Mouse (Mus musculus) cerebellum, adult 2 months (tissue): ENCODE data around the gene Sytl3. TPM values are rescaled to one million over a fixed set of nuclear protein-coding genes. Genes with fewer than 3 reads are reported as not detected.

Experiments
- DNase-seq, 2 experiments: peaks; one replicate each; pipeline ENCODE4 v3.0.0; 2021
- H3K27ac ChIP-seq: fragments of 200-500 bp; 2 replicates; pipeline ENCODE4 v1.5.1; 2012; ENCODE audit warnings: low read length, control low read depth, inconsistent platforms; ENCODE audit not compliant: insufficient read depth
- H3K27me3 ChIP-seq: fragments of 200-500 bp; 2 replicates; pipeline ENCODE4 v1.6.1; 2012; ENCODE audit warnings: inconsistent platforms, mild to moderate bottlenecking, low read length, moderate library complexity; ENCODE audit not compliant: control insufficient read depth, insufficient read depth
- H3K4me1 ChIP-seq: fragments of 200-500 bp; 2 replicates; pipeline ENCODE4 v1.6.1; 2011; ENCODE audit warnings: low read length; ENCODE audit not compliant: control insufficient read depth, insufficient read depth
- H3K4me3 ChIP-seq: fragments of 200-500 bp; replicated peaks from 2 replicates; pipeline ENCODE3; 2011; ENCODE audit warnings: mild to moderate bottlenecking, low read depth, low read length, control low read depth; ENCODE audit not compliant: insufficient read depth
- CTCF ChIP-seq: fragments of 200-500 bp; IDR thresholded peaks from 2 replicates; pipeline ENCODE4 v1.5.1; 2011; ENCODE audit warnings: low read depth, mild to moderate bottlenecking, control low read depth, low read length, moderate library complexity, borderline replicate concordance; ENCODE audit not compliant: insufficient read depth
- POLR2A ChIP-seq: fragments of 200-500 bp; IDR thresholded peaks from 2 replicates; pipeline ENCODE4 v1.6.1; 2011; ENCODE audit warnings: low read length, control low read depth, borderline replicate concordance; ENCODE audit not compliant: insufficient read depth
- WGBS: fragments of 180-500 bp; shearing (Covaris S2); methylation state at CpG from one replicate; pipeline ENCODE4 v1.1.7; 2018; 5-methylcytosine and 5-hydroxymethylcytosine counted together
- polyA plus RNA-seq: library from polyadenylated mRNA; depleted of rRNA; stranded (reverse); fragments of >200 nt; gene quantifications from 2 replicates; pipeline ENCODE4 v1.2.3, GENCODE M21; 2012

Sytl3 gene
- polyA plus RNA-seq, 1 experiment = 0.21 TPM

DNA sequence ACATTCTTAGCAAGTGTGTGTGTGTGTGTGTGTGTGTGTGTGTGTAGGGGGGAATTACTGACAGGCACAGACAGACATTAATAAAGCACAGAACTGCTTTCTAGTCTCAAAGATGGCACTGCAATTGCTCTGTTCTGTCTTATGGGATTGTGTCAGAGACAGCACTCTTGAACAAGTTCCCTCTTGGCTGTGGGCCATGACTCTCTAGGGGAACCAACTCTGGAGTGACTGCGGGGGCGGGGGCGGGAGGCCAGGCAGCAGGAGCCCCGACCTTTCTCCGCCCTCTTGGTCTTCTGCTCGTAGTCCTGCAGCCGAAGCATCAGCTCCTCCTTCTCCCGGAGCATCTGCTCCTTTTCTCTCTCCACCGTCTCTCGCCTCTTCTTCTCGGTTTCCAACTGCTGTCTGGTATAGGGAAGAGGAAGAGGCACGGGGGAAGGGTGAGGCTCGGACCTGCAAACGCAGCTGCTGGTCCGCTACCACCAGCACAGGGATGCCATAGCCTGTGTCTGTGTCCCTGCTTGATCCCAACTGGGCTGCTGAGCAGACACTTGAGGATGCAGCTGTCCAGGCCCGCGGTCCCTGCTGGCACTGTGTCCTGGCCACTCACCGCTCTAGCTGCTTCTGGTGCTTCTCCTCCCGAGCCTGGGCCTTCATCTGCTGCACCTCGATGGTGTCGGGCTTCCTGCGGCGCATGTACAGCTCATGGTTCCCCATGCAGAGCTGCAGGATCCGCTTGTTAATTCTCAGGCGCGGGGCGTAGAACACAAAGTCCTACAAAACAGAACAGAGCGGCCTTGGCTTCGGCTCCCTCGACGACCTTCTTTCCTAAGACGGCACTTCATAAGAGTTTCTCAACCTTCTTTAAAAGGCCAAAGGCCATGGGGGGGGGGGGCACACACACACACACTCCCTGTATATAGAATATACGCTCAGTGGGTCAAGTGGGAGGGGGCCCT lies 83.5 kb downstream of the Sytl3 start:
- H3K27me3 ChIP-seq = no peaks in the 10 kb centered on the region
- no peak overlapping the region for H3K4me3 ChIP-seq
- DNase-seq = no peak
- 42% methylated on average over 33 of the region's 33 CpGs for WGBS
- peaks cover 4% of the 10 kb centered on the region; the same call in 1 of the 2 replicates for H3K4me1 ChIP-seq
- no peak overlapping the region for H3K27ac ChIP-seq
- TF ChIP-seq POLR2A = no peak
- no peak for TF ChIP-seq CTCF

DNA sequence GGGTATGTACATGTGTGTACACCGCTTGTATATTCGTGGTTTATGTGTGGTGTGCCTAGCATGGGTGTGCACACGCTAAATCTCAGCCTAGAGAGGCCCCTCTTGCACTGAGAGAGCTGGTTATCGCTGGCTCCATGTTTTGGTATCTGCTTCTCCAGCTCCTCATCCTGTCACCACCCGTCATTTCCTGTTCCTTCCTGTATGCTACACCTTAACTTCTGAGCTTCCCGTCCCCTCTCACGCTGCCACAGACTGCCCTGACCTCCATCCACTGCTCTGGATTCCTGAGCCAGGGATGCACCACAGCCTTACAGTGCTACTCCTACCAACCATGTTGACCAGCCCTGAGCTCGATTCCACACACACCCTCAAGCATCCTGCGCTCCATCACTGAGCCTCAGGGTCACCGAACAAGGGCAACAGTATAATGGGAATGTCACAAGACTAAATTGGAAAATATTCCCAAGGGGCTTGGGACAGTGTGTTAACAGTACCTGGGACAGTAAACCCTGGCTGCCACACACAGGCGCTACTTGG lies 84.2 kb downstream of the Sytl3 start:
- no peaks in the 10 kb centered on the region for H3K27me3 ChIP-seq
- WGBS = 90% methylated on average over 11 of the region's 11 CpGs
- H3K4me3 ChIP-seq = no peak overlapping the region
- DNase-seq = no peak
- peaks cover 4% of the 10 kb centered on the region; the same call in 1 of the 2 replicates for H3K4me1 ChIP-seq
- no peak overlapping the region for H3K27ac ChIP-seq
- no peak for TF ChIP-seq CTCF
- TF ChIP-seq POLR2A = no peak

- DNase-seq = no peak
- Histone ChIP-seq H3K27ac (no peak overlapping the region), H3K4me3 (no peak overlapping the region), H3K4me1 (peaks cover 4% of the 10 kb centered on the region; the same call in 1 of the 2 replicates), H3K27me3 (no peaks in the 10 kb centered on the region)
- 80% methylated on average over 11 of the region's 11 CpGs for WGBS
- TF ChIP-seq CTCF (no peak), POLR2A (no peak)
Observed at GRCm38 (mm10) chr17:6743787-6744239, 84.9 kb downstream of the Sytl3 start.

- TF ChIP-seq CTCF (no peak), POLR2A (no peak)
- no peak for DNase-seq
- no peaks in the 10 kb centered on the region for H3K27me3 ChIP-seq
- no peak overlapping the region for H3K4me3 ChIP-seq
- H3K27ac ChIP-seq = no peak overlapping the region
- peaks cover 4% of the 10 kb centered on the region; the same call in 1 of the 2 replicates for H3K4me1 ChIP-seq
- WGBS = 77% methylated on average over 9 of the region's 9 CpGs
Observed at GRCm38 (mm10) chr17:6744366-6744765, 85.5 kb downstream of the Sytl3 start.

DNA sequence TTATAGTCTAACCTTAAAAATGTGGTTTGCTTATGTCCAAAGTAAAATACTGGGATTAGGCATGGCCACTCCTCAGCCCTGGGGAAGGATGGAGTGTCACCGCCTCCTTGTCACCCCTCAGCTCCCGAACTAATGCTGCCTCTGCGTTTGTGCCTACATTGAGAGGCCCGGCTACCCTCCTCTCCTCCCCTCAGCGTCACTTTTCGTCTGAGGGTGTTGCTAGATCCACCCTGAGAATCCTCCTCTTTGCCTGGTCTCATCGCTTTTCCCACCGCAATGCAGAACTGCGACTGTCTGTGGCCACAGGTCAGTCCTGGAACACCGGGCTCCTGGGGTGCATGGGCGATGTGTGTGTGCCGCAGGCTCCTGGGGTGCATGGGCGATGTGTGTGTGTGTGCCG lies 86.0 kb downstream of the Sytl3 start:
- WGBS = 91% methylated on average over 14 of the region's 14 CpGs
- H3K4me3 ChIP-seq = no peak overlapping the region
- H3K4me1 ChIP-seq = peaks cover 4% of the 10 kb centered on the region; the same call in 1 of the 2 replicates
- no peak for TF ChIP-seq CTCF
- no peak for TF ChIP-seq POLR2A
- H3K27me3 ChIP-seq = no peaks in the 10 kb centered on the region
- no peak for DNase-seq
- no peak overlapping the region for H3K27ac ChIP-seq

GRCm38 (mm10) chr17:6745503-6745902 lies 86.6 kb downstream of the Sytl3 start:
- H3K27ac ChIP-seq = no peak overlapping the region
- no peak overlapping the region for H3K4me3 ChIP-seq
- no peaks in the 10 kb centered on the region for H3K27me3 ChIP-seq
- peaks cover 4% of the 10 kb centered on the region; the same call in 1 of the 2 replicates for H3K4me1 ChIP-seq
- TF ChIP-seq POLR2A = no peak
- TF ChIP-seq CTCF = no peak
- WGBS = 19% methylated on average over 5 of the region's 5 CpGs
- DNase-seq = no peak

- no peak overlapping the region for H3K27ac ChIP-seq
- DNase-seq = no peak
Observed at GRCm38 (mm10) chr17:6745975-6746374, 87.1 kb downstream of the Sytl3 start.

More at GRCm38 (mm10) chr17:6745975-6746374, 87.1 kb downstream of the Sytl3 start:
- no peaks in the 10 kb centered on the region for H3K27me3 ChIP-seq
- WGBS = 41% methylated on average over 9 of the region's 9 CpGs
- TF ChIP-seq POLR2A (no peak), CTCF (no peak)
- H3K4me3 ChIP-seq = no peak overlapping the region
- H3K4me1 ChIP-seq = peaks cover 4% of the 10 kb centered on the region; the same call in 1 of the 2 replicates
